ENCODE assay signal across 23 mouse cellular contexts in genomic region chr16:44965428-44965827, GRCm38 (mm10). TPM values are rescaled to one million over a fixed set of nuclear protein-coding genes. Genes with fewer than 3 reads are reported as not detected.
DNase-seq lines count a peak whose midpoint lies in the region; ATAC-seq and TF ChIP-seq lines count a peak whose summit lies in the region.
"Had no signal": no experiment of that assay in that cellular context is flagged by ENCODE, and none has a peak within 500 bp of the region (broad histone marks: within the 10 kb centered on the region; RNA-seq: fewer than 3 reads in every experiment).

No protein-coding gene starts in this region.

- no peak for ATAC-seq in lung, embryonic 15.5 days (ENCODE audit: borderline replicate concordance, extremely low read depth, low FRiP score, low TSS enrichment)
- no peak for ATAC-seq in forebrain, postnatal 0 days

- H3K9me3 ChIP-seq in lung, embryonic 15.5 days = no peaks in the 10 kb centered on the region
- no peaks in the 10 kb centered on the region for H3K9me3 ChIP-seq in MEL (replicated peaks; ENCODE audit: insufficient read depth, low read length)
- H3K9me3 ChIP-seq in forebrain, postnatal 0 days (ENCODE audit: low read length) = no peaks in the 10 kb centered on the region
- H3K9me3 ChIP-seq: G1E; kidney, embryonic 15.5 days; midbrain, embryonic 12.5 days had no signal

- intact Hi-C loops in heart, adult 2 months (cut with DNase I) = no loop called here
- intact Hi-C loops in heart, postnatal 10 days (cut with DNase I) = no loop called here

- H3K4me3 ChIP-seq in heart, adult 2 months = no peak overlapping the region
- H3K4me3 ChIP-seq in lung, embryonic 15.5 days = no peak overlapping the region
- H3K4me3 ChIP-seq in MEL (ENCODE audit: control insufficient read depth in 1 of 2, insufficient read depth in 1 of 2, low read depth in 2 of 2, low read length in 2 of 2) = no peak overlapping the region
- H3K4me3 ChIP-seq in forebrain, postnatal 0 days (ENCODE audit: low read depth, low read length) = no peak overlapping the region
- H3K4me3 ChIP-seq: kidney, embryonic 15.5 days; midbrain, embryonic 12.5 days had no signal

- TF ChIP-seq EP300 in heart, adult 2 months (IDR thresholded peaks at IDR 0.05; ENCODE audit: insufficient read depth, low read depth, low read length) = no peak
- no peak for TF ChIP-seq EP300 in MEL (IDR thresholded peaks at IDR 0.05; ENCODE audit: low read depth in 1 of 2, low read length in 2 of 2)

- TF ChIP-seq RAD21 in MEL (IDR thresholded peaks at IDR 0.05; ENCODE audit: low read depth, low read length) = no peak

- no peaks in the 10 kb centered on the region for H3K36me3 ChIP-seq in heart, adult 2 months (ENCODE audit: control insufficient read depth, insufficient read depth, low read length)
- H3K36me3 ChIP-seq in lung, embryonic 15.5 days = no peaks in the 10 kb centered on the region
- H3K36me3 ChIP-seq in MEL (ENCODE audit: control insufficient read depth in 1 of 2, insufficient read depth in 2 of 2, low read length in 2 of 2) = peaks cover 0 to 36% of the 10 kb centered on the region in 2 experiments; a peak in 2 of 4 replicates
- no peaks in the 10 kb centered on the region for H3K36me3 ChIP-seq in forebrain, postnatal 0 days (ENCODE audit: insufficient read depth)
- H3K36me3 ChIP-seq: G1E; kidney, embryonic 15.5 days; midbrain, embryonic 12.5 days had no signal

- DNase-seq in heart, adult 2 months = no peak
- no peak for DNase-seq in heart, postnatal 10 days
- DNase-seq in lung, postnatal 4 days = no peak
- peak; percentile 19 for DNase-seq in MEL (ENCODE audit: low read depth, low spot score)
- peak; percentile 58 for DNase-seq in induced T-regulatory cell, adult 2 months (ENCODE audit: low read depth)
- DNase-seq in kidney, adult 11 months = no peak
- DNase-seq in forebrain, postnatal 0 days = no peak
- DNase-seq: adrenal gland, adult 8-10 months; cerebellum, adult 11-12 months; cerebellum, postnatal 25 days; lung, adult 2 months; retina, postnatal 1 day; thymus, adult 18-20 months had no signal

- no peak for TF ChIP-seq CTCF in heart, adult 2 months (IDR thresholded peaks at IDR 0.05)
- TF ChIP-seq CTCF in MEL (IDR thresholded peaks at IDR 0.05 in 2 of 3, conservative IDR thresholded peaks at IDR 0.05 in 1 of 3; ENCODE audit: control insufficient read depth in 1 of 3, insufficient read depth in 1 of 3, low read depth in 2 of 3, low read length in 3 of 3, poor library complexity in 1 of 3, severe bottlenecking in 1 of 3) = no peak
- no peak for TF ChIP-seq CTCF in forebrain, postnatal 0 days (IDR thresholded peaks at IDR 0.05; ENCODE audit: low read depth)

- H3K27ac ChIP-seq in heart, adult 2 months = peak overlapping the region; percentile 12; the same call in 1 of the 2 replicates
- H3K27ac ChIP-seq in lung, embryonic 15.5 days = peak overlapping the region; percentile 1; the same call in 1 of the 2 replicates
- H3K27ac ChIP-seq in MEL (ENCODE audit: control insufficient read depth, low read depth, low read length) = peak overlapping the region; percentile 12; the same call in 1 of the 2 replicates
- no peak overlapping the region for H3K27ac ChIP-seq in forebrain, postnatal 0 days (ENCODE audit: low read depth, low read length)
- H3K27ac ChIP-seq: kidney, embryonic 15.5 days; midbrain, embryonic 12.5 days had no signal

- no peak overlapping the region for H3K9ac ChIP-seq in heart, adult 2 months (ENCODE audit: low read depth, low read length)
- no peak overlapping the region for H3K9ac ChIP-seq in lung, embryonic 15.5 days
- no peak overlapping the region for H3K9ac ChIP-seq in MEL (ENCODE audit: control insufficient read depth, low read depth, low read length, poor library complexity, severe bottlenecking)
- H3K9ac ChIP-seq in forebrain, postnatal 0 days = no peak overlapping the region
- H3K9ac ChIP-seq: kidney, embryonic 15.5 days; midbrain, embryonic 12.5 days had no signal

- H3K4me2 ChIP-seq in lung, embryonic 15.5 days = no peak overlapping the region
- H3K4me2 ChIP-seq in forebrain, postnatal 0 days (ENCODE audit: low read depth) = no peak overlapping the region
- H3K4me2 ChIP-seq: kidney, embryonic 15.5 days; midbrain, embryonic 12.5 days had no signal

- no peak for TF ChIP-seq POLR2A in heart, adult 2 months (IDR thresholded peaks at IDR 0.05; ENCODE audit: insufficient read depth, low read depth, low read length)
- no peak for TF ChIP-seq POLR2A in MEL (IDR thresholded peaks at IDR 0.05; ENCODE audit: control insufficient read depth in 1 of 2, insufficient read depth in 1 of 2, low read depth in 1 of 2, low read length in 2 of 2, poor library complexity in 1 of 2)

- no peaks in the 10 kb centered on the region for H3K79me2 ChIP-seq in heart, adult 2 months (replicated peaks; ENCODE audit: control insufficient read depth, insufficient read depth, low read length)
- no peaks in the 10 kb centered on the region for H3K79me2 ChIP-seq in MEL (ENCODE audit: control insufficient read depth, insufficient read depth, low read length, poor library complexity)

- no peaks in the 10 kb centered on the region for H3K27me3 ChIP-seq in heart, adult 2 months (ENCODE audit: control insufficient read depth, insufficient read depth, low read length)
- H3K27me3 ChIP-seq in lung, embryonic 15.5 days = no peaks in the 10 kb centered on the region
- no peaks in the 10 kb centered on the region for H3K27me3 ChIP-seq in MEL (ENCODE audit: control insufficient read depth in 1 of 2, insufficient read depth in 2 of 2, low read length in 2 of 2)
- H3K27me3 ChIP-seq in forebrain, postnatal 0 days (ENCODE audit: insufficient read depth, low read length) = no peaks in the 10 kb centered on the region
- H3K27me3 ChIP-seq: kidney, embryonic 15.5 days; midbrain, embryonic 12.5 days had no signal

- WGBS in heart, adult 2 months = 77% methylated on average over 8 of the region's 8 CpGs
- WGBS in lung, embryonic 15.5 days = 86% methylated on average over 8 of the region's 8 CpGs
- 95% methylated on average over 8 of the region's 8 CpGs for WGBS in forebrain, postnatal 0 days

- peaks cover 4% of the 10 kb centered on the region for H3K4me1 ChIP-seq in heart, adult 2 months (ENCODE audit: control insufficient read depth, insufficient read depth, low read length)
- H3K4me1 ChIP-seq in lung, embryonic 15.5 days = no peaks in the 10 kb centered on the region
- H3K4me1 ChIP-seq in MEL (ENCODE audit: control insufficient read depth in 1 of 2, insufficient read depth in 2 of 2, low read length in 2 of 2) = peaks cover 0 to 32% of the 10 kb centered on the region in 2 experiments; a peak in 2 of 4 replicates
- no peaks in the 10 kb centered on the region for H3K4me1 ChIP-seq in forebrain, postnatal 0 days (ENCODE audit: insufficient read depth)
- H3K4me1 ChIP-seq: midbrain, embryonic 12.5 days had no signal

TF ChIP-seq in MEL, 35 proteins besides CTCF, POLR2A, EP300 and RAD21:
- TF ChIP-seq CHD2 (IDR thresholded peaks at IDR 0.05; ENCODE audit: low read length) (no peak), RCOR1 (IDR thresholded peaks at IDR 0.05; ENCODE audit: low read depth, low read length) (peak; percentile 72)

RNA-seq across cellular contexts. Expression of gene Cd200r3, which starts 21.9 kb away (rescaled TPM):
- total RNA-seq in heart, adult 2 months (2021) = not detected
- polyA plus RNA-seq in heart, adult 2 months (2012; rRNA removed) = not detected in 2 replicates
- total RNA-seq in heart, postnatal 10 days (2021) = not detected
- 0.40 and 0.49 TPM in 2 replicates for polyA plus RNA-seq in lung, embryonic 15.5 days (2015; fragmentation: Nextera tagmentation; extraction: Ambion mirVana)
- total RNA-seq in MEL (2012; rRNA removed) = 0.39 and 0.46 TPM in 2 replicates
- under 1 TPM in 1 of 2 experiments, not detected in 1; 0.46 TPM for polyA plus RNA-seq in MEL (2012; ENCODE audit: insufficient read depth in 1 of 2, insufficient read length in 2 of 2, low read depth in 1 of 2, low replicate concordance in 2 of 2, missing spikeins in 1 of 2)
- not detected in 2 replicates for total RNA-seq in forebrain, postnatal 0 days (2014; rRNA removed)
- 0.16 and 0.20 TPM in 2 replicates for polyA plus RNA-seq in forebrain, postnatal 0 days (2015; fragmentation: Nextera tagmentation; extraction: Ambion mirVana)
- total RNA-seq: gastrocnemius, adult 8-10 months; left cerebral cortex, postnatal 14 days had no signal
- polyA plus RNA-seq: brain, embryonic 14.5 days; embryonic facial prominence, embryonic 11.5 days; hindbrain, embryonic 11.5 days; intestine, embryonic 14.5 days; midbrain, embryonic 12.5 days had no signal

Comparison
In these comparisons a context has a peak if more than half of its experiments do, and no peak if none do; other contexts are left out.
1. DNase-seq: peak in MEL (single experiment) and induced T-regulatory cell, adult 2 months (single experiment); none in heart, adult 2 months (0 of 2), heart, postnatal 10 days (0 of 2), lung, postnatal 4 days (0 of 2), kidney, adult 11 months (single experiment) and forebrain, postnatal 0 days (single experiment).